Mouse (Mus musculus) liver, adult 2 months (tissue): ENCODE data around the gene Dao.

Experiments
- CTCF ChIP-seq: fragments of 200-500 bp; IDR thresholded peaks from 2 replicates; pipeline ENCODE4 v1.5.1; 2011; ENCODE audit warnings: low read depth, low read length, control low read depth
- POLR2A ChIP-seq: fragments of 200-500 bp; IDR thresholded peaks from 2 replicates; pipeline ENCODE4 v1.6.1; 2011; ENCODE audit warnings: low read length, control low read depth; ENCODE audit not compliant: insufficient read depth; ENCODE audit errors: extremely low read depth

GRCm38 (mm10) chr5:114032161-114032763, 28.8 kb downstream of the Dao start:
- TF ChIP-seq POLR2A: no peak
- TF ChIP-seq CTCF: no peak
